Mouse (Mus musculus): ENCODE measurements around the gene Gm21987.

The Gm21987 gene

DNA sequence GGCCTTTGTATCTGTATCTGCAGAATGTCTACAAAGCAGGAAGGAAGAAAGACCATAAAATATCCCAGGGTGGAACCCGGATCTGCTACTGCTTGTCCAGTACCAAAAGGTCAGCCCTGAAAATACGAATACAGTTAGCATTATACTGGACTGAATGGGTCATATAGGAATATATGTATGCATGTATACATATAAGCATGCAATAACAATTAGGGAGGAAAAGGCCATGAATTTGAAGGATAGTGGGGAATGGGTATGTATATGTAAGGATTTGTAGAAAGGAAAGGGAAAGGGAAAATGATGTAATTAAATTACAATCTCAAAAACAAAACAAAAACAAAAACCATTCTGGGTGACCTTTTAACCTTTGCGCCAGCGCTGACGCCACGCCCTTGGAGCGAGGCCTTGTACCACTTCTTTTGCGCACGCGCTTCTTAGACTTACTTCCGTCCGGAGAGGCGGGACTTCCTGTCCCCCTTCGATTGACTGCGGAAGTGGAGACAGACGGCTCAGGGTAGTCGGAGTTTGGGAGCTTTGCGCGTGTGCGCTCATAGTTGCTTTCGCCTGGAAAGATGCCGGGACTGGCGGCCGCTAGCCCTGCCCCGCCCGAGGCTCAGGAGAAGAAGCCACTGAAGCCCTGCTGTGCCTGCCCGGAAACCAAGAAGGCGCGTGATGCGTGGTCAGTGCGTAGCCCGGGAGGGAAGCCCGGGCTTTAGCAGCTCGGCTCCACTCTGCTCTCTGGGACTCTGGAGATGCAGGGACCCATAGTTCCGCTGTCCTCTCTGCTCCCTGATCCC lies at the start of gene Gm21987, which contains the start of gene Cox17:
Gm21987 (plus strand) TSS at position 512 of the 797 bp plus-strand sequence.
Cox17 (plus strand) TSS at position 463 of the 797 bp plus-strand sequence.
- in situ Hi-C loops (cut with MboI; ENCODE audit: low sequenced_read_pairs), result loop anchor here (10.0 to 25.0 kb wide), 4 partner anchors 118 to 466 kb away; partner anchors contain the start of genes B4galt4 and Upk1b

DNA sequence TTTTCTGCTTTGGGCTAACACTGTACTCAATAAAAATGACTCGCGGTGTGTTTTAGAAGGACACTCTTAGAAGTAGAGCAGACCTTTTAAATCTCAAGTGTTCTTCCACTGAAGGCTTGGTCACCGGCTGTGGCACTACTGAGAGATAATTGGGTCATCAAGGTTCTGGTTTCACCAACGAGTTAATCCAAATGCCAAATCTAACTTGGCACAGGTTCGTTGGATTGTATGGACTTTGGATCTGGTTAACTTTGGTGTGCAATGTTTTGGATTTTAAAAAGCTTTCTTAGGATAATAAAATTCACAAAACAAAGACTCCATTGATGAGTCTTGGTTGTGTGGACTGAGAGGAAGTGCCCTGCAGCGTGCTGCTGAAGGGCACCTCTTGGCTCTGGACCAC lies 48.4 kb upstream of the Gm21987 start:
- in situ Hi-C loops (cut with MboI; ENCODE audit: low sequenced_read_pairs), result no loop called here

DNA sequence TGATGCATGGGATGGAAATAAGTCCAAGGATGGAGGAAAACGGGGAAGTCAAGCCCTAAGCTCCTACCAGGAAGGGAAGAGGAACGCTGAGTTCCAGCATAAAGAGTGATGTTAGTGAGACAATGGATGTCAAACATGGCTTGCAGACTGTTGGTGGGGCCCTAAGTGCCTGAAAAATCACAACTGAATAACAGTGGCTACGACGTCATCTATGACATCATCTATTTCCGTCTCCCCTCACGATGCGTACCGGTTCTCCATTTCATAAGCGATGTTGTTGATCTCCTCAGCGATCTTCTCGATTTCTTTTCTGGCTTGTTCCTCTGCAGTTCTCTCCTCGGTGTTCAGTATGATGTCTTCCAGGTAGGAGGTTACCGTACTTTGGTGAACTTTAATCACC lies 44.5 kb upstream of the Gm21987 start:
- in situ Hi-C loops (cut with MboI; ENCODE audit: low sequenced_read_pairs), result no loop called here

DNA sequence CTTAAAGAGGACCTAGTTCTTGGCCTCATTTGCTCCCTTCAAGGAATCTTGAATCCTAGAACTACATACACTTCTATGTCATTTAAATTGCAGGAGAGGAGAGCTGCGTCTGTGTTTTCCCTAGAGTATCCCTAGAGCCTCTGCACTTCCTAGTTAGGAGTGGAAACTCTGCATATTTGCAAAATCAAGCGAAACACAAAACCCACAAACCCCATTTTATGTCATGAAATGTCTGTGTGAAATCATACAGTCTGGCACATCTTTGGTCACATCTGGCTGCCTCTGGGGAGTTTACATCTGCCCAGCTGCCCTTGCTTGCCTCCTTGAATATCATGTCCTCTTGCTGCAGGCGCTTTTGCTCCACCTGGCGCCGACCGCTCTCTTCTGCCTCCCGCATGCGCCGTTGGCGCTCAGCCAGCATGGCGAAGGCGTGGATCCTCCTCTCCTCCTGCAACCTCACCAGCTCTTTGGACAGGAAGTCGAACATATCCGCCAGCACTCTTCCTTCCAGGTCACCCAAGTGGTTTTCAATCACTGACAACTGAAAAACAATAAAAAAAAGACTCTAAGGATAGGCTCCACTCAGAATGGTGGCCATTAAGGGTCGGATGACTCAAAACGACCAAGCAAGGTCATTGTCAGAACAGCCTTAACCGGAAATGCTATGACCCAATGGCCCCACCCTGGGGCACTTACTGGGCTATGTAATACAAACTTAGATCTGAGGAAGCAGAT lies 42.2 kb upstream of the Gm21987 start:
- in situ Hi-C loops (cut with MboI; ENCODE audit: low sequenced_read_pairs), result no loop called here

DNA sequence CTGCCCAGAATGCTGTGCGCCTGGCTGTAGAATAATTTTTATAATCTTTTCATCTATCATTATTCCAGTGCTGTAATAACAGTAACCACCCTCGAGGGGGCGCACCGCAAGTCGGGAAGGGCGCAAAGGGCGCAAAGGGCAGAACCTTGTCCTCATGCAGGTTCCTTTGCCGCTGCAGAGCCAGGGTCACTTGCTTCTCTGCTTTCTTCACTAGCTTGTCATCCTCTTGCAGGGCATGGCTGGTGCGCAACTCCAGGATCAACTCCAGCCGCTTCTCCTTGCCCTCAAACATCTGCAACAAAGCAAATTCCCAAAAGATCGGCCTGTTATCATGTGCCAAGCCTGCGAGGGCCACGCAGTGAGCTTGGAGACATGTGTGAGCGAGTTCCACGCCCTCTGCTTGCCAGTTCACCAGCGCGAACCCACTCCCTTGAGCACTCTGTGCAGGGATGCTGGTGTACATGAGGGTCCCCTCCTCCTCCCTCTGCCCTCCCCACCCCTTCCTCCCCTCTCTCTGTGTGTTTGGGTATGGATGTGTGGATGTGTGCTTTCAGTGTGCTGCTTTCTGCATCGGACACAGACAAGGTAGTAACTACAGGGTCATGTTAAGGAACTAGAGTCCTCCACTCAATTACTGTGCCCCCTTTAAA lies 40.1 kb upstream of the Gm21987 start:
- in situ Hi-C loops (cut with MboI; ENCODE audit: low sequenced_read_pairs), result no loop called here

DNA sequence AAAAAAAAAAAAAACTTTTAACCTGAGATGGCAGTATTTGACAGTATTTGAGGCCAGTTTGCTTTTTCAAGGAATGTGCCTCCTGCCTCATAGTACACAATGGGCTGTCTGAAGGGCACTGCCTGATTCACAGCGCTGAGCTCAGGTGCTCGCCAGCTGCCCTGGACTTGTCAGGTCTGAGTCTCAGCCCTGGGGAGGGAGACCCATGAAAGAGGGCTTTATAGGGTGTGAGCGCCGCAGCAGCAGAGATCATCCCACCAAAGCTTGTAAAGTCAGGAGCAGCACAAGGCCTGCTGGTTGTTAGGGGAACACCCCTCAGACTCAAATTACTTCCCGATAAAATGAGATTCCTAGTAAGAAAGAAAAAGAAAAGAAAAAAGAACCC lies 39.6 kb upstream of the Gm21987 start:
- in situ Hi-C loops (cut with MboI; ENCODE audit: low sequenced_read_pairs), result no loop called here

DNA sequence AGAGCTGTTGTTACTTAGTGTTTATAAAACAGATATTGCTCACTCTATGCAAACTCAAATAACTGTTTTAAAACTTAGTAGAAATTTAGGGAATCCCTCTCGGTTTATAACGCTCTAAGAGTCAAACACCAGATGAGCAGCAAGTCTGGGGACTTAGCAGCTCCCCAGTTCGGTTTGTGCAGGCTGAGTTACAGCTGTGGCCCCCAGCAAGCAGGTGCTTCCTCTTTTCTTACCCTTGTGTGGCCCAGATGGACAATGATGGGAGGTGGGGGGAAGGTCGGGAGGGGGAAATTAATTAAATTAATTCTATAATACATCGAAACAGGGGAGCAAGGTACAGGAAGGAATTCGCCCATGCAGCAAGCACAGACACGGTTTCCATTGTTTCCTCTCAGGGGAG lies 39.2 kb upstream of the Gm21987 start:
- in situ Hi-C loops (cut with MboI; ENCODE audit: low sequenced_read_pairs), result no loop called here

DNA sequence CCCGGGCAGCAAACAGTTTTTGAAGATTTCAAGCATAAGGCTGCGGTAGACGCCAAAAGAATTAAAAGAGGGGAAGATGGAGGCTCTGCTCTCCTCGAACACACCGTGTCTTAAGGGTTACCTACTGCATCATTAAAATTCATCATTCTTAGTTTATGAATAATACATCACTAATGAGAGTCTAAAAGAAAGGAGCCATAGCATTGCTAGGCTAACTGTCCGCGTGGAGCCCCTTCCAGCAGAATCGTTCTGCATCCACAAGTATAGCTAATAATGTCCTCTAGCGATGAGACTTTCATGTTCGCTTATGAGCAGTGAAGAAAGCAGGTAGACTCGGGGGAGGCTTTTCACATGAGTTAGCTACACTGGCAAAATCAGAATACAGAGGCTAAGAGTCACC lies 38.6 kb upstream of the Gm21987 start:
- in situ Hi-C loops (cut with MboI; ENCODE audit: low sequenced_read_pairs), result no loop called here

DNA sequence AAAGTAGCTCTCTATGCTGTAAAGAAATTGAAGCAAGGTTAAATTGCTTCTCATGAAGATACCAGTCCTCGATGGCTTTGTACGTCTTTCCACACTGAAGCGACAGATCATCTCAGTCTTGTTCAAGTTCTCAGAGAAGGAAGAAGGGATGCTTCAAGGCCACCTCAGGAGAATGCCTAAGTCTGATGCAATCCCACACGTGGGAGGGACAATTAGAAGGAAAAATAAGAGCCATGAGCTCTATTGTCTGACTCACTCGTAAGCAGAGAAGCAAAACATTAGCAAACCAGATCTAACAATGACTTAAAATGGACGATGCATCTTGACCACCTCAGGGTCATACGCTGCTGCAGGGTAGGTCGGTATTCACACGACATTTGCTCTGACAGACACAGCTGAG lies 28.3 kb upstream of the Gm21987 start:
- in situ Hi-C loops (cut with MboI; ENCODE audit: low sequenced_read_pairs), result no loop called here

DNA sequence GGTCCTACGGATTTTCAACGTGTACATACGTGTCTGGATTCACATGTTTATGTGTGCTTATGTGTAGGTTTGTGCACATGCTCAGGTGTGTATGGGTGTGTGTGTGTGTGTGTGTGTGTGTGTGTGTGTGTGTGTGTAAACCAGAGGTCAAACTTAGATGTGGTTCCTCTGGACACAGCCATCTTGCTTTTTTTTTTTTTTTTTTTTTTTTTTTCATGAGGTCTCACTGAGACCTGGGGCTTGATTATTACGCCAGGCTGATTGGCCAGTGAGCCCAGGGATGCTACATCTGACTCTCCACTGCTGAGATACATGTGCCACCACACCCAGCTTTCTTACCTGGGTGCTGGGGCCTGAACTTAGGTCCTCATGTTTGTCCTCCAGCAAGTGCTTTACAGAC lies 27.8 kb upstream of the Gm21987 start:
- in situ Hi-C loops (cut with MboI; ENCODE audit: low sequenced_read_pairs), result no loop called here

DNA sequence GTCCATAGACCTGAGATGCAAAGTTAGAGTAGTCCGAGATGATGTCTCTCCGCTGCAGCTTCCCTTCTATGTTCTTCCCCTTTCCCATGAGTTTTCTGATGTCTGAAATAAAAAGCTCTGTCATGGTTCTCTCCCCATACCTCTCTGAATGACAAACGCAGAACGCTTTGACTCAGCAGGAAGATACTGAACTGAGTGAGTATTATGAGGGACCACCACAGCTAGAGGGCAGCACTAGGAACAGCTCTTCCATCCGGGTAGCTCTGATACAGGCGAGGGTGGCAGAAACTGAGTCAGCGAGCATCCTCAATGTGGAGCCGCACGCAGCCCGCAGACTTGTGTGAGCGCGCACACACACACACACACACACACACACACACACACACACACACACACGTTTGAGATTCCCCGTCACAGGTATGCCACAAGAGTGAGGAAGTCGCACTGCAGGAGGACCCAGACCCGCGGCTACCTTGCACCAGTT lies 25.3 kb upstream of the Gm21987 start:
- in situ Hi-C loops (cut with MboI; ENCODE audit: low sequenced_read_pairs), result no loop called here

DNA sequence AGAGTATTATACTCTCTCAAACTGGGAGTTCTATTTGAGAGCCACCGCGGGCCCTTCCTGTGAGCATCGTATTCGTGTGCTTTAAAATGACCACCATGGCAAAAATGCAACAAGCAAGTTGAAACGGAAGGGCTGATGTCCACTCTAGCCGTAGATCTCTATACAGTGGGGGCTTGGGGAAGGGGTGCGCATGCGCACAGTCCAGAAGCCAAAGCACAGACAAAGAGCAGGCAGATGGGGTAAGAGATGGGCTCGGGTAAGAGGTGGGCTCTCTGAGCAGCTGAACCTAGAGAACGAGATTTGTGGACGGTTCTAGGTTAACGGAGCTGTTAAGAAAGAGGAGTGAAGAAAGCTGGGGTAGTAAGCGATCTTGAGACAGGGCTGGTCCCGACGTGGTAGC lies 22.5 kb upstream of the Gm21987 start:
- in situ Hi-C loops (cut with MboI; ENCODE audit: low sequenced_read_pairs), result no loop called here

DNA sequence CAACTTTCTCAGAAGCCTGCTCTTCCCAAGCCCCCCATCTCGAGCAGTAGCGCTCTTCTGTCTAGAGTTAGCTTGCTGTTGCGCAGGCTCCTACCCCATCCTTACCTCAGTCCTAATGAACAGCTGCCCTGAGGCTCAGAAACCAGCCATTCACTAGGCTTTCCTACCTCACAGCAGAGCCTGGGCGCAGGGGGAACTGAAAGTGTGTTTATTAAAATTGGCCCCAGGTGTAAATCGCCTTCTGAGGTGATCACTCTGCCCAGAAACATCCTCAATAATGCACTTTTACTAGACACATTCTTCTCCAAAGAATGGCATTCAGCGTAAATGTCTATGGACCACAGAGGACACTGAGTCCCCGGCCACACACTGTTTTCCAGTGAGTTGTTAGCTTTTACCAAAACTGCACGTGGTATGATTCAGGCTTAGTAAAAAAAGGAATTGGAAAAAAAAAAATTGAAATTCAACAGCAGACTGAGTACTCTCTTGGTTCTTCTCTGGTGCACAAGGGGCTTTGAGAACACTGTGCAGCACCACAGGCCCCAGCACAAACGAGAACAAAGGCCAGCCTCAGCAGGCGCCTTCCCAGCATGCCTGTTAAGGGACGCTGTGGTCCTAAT lies 20.0 kb upstream of the Gm21987 start:
- in situ Hi-C loops (cut with MboI; ENCODE audit: low sequenced_read_pairs), result loop anchor here (25.0 kb wide), 2 partner anchors 410 to 485 kb away; partner anchors contain the start of genes B4galt4 and Upk1b

DNA sequence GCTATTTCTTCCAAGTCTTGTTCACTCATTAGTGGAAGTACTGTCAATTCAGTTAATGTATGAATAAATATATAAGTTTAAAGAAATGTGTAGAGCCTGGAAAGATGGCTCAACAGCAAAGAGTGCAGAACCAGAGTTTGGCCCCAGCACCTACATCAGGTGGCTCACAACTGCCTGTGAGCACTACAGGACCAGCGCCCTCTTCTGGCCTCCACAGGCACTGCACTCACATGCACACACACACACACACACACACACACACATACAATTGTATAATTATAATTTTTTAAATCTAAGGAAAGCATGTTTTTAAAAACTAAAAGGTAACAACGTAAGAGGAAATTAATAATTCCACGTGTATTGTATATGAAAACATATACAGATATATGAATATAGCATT lies 17.5 kb upstream of the Gm21987 start:
- in situ Hi-C loops (cut with MboI; ENCODE audit: low sequenced_read_pairs), result loop anchor here (25.0 kb wide), 2 partner anchors 408 to 483 kb away; partner anchors contain the start of genes B4galt4 and Upk1b

DNA sequence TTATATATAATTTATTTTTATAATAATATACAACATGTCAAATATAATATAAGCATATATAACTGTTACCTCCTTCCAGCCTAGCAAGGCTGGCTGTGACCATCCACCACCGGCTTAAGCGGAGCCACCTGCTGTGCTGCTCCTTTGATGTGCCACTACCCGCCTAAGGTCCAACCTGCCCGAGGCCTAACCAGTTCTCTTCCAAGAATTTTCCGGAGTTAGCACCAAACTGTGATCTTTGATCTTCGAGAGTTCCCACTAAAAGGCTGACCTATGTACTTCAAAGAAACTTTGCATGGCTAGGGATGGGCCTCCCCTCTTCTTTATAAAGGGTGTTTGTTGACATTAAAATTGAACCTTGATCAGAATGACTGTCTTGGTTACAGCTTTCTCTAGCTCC lies 12.4 kb upstream of the Gm21987 start:
- in situ Hi-C loops (cut with MboI; ENCODE audit: low sequenced_read_pairs), result loop anchor here (25.0 kb wide), 2 partner anchors 403 to 478 kb away; partner anchors contain the start of genes B4galt4 and Upk1b

DNA sequence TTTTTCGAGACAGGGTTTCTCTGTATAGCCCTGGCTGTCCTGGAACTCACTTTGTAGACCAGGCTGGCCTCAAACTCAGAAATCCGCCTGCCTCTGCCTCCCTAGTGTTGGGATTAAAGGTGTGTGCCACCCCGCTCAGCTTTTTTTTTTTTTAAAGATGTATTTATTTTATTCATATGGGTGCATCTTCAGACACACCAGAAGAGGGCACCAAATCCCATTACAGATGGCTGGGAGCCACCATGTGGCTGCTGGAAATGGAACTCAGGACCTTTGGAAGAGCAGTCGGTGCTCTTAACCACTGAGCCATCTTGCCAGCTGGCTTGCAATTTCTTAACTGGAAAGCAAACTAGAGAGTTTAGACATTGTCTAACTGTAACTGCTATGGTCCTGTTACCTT lies 8.8 kb upstream of the Gm21987 start:
- in situ Hi-C loops (cut with MboI; ENCODE audit: low sequenced_read_pairs), result loop anchor here (25.0 kb wide), 2 partner anchors 399 to 474 kb away; partner anchors contain the start of genes B4galt4 and Upk1b

DNA sequence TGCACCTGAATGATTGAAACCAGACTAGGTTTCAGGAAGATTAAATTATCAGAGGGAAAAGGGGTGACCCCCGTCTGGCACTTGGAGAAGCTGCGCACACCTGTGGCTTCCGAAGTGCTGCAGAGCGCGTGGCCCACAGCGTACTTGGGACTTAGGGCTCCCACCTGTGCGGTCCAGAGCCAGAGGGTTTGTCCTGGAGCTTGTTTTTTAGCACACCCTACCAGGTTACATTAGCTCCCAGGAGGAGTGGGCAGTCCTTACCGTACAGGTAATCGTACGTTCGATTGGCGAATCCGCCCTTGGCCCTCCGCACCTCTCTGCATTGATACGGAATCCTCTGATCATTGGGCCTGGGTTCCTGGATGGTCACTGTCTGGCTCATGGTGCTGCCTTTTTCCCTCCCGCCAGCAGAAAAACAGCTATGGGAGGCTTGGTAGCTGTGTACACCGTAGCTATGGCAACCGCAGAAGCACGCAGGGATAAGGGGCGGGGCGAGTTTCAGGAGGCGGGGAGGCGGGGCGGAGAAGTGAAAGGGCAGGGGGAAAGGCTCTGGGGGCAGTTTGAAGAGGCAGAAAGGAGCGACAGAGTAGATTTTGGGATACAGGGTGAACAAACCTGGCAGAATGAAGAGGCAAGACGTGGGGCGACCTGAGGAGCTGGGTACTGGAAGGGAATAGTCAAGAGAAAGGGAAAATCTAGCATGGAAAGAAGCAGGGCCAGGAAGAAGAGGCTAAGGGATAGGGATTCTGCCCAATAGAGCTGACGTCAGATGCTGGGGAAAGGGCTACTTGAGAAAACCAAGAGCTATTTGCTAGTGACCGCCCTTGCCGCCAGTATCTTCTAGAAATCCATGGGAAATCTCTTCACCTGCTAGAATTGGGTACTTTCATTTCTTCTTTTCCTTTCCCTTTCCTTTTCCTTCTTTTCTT lies 5.2 kb upstream of the Gm21987 start, which contains the start of gene Maats1:
Maats1 (minus strand) TSS at position 748 of the 929 bp plus-strand sequence.
- in situ Hi-C loops (cut with MboI; ENCODE audit: low sequenced_read_pairs), result loop anchor here (10.0 to 25.0 kb wide), 4 partner anchors 123 to 471 kb away; partner anchors contain the start of genes B4galt4 and Upk1b

DNA sequence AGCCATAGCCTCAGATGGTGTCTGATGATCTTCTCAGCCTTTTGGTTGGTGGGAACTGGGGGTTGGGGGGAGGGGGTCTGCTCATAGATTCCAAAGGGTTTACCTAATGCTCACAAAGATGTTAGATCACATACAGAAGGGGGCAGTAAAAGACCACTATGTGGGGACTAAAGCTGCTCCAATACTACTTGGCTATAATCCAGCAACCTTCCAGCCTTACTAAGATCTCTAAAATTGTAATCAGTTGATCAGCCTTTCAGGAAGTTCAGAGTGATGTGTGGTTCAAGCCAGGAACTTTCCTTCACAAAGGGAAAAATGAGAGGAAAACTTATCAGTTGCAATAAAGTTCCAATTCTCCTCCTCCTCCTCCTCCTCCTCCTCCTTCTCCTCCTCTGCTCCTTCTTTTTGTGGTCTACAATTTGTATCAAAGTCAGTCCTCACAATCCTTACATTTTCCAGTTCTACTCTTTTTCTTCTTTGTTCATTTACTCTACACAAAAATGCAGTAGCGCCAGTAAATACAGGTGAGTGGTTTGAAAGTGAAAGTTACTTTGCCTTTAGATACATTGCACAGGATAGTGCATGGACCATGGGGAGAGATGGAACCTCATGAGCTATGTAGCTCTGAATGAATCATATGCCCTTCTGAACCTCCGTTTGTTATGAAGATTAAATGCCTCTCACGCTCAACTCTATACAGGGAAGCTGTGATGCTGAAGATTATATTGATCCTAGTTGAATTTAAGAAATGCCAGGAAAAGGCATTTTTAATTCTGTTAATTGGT lies 1.7 kb upstream of the Gm21987 start:
- in situ Hi-C loops (cut with MboI; ENCODE audit: low sequenced_read_pairs), result loop anchor here (10.0 to 25.0 kb wide), 4 partner anchors 120 to 467 kb away; partner anchors contain the start of genes B4galt4 and Upk1b

Measured in CH12F3 (cell line).